Mouse (Mus musculus): ENCODE results near the gene Htr5b. TPM values are rescaled to one million over a fixed set of nuclear protein-coding genes. Genes with fewer than 3 reads are reported as not detected.

Htr5b gene
- not detected for polyA plus RNA-seq (2014; fragmentation: Illumina TruSeq; extraction: RNeasy Lipid Tissue Mini Kit (QIAGEN cat#74804); ENCODE audit: low read depth, low replicate concordance)

GRCm38 (mm10) chr1:121528399-121528720 is at the start of gene Htr5b:
Htr5b (minus strand) TSS chr1:121528465.

GRCm38 (mm10) chr1:121567521-121568489 is 39.5 kb upstream of the Htr5b start, which contains the start of gene Ddx18:
Ddx18 (minus strand) TSS chr1:121567989.

Other genes starting within 250 kb of the Htr5b start
- gene Insig2, start 195.9 kb downstream of the Htr5b start, polyA plus RNA-seq (2014; fragmentation: Illumina TruSeq; extraction: RNeasy Lipid Tissue Mini Kit (QIAGEN cat#74804); ENCODE audit: low read depth, low replicate concordance) = 94.0 TPM
- gene Ccdc93, start 97.4 kb downstream of the Htr5b start, polyA plus RNA-seq (2014; fragmentation: Illumina TruSeq; extraction: RNeasy Lipid Tissue Mini Kit (QIAGEN cat#74804); ENCODE audit: low read depth, low replicate concordance) = 34.0 TPM
- gene Ddx18, start 39.5 kb upstream of the Htr5b start, polyA plus RNA-seq (2014; fragmentation: Illumina TruSeq; extraction: RNeasy Lipid Tissue Mini Kit (QIAGEN cat#74804); ENCODE audit: low read depth, low replicate concordance) = 35.6 TPM

All from sigmoid colon, adult 10 weeks (tissue).